Comparison of ENCODE assay signal across 9 mouse cellular contexts in genomic region chr11:60076790-60077189, GRCm38 (mm10). TPM values are rescaled to one million over a fixed set of nuclear protein-coding genes. Genes with fewer than 3 reads are reported as not detected.
A peak's percentile ranks its signal among the peaks of the same experiment; 100 is the strongest.
DNase-seq lines count a peak whose midpoint lies in the region; ATAC-seq and TF ChIP-seq lines count a peak whose summit lies in the region.
"Had no signal": no experiment of that assay in that cellular context is flagged by ENCODE, and none has a peak within 500 bp of the region (broad histone marks: within the 10 kb centered on the region; RNA-seq: fewer than 3 reads in every experiment).

No protein-coding gene starts in this region.

- peak; percentile 54 to 97 (median 89); a peak in 5 of 6 replicates for TF ChIP-seq CTCF in MEL (IDR thresholded peaks at IDR 0.05 in 2 of 3, conservative IDR thresholded peaks at IDR 0.05 in 1 of 3; ENCODE audit: control insufficient read depth in 1 of 3, insufficient read depth in 1 of 3, low read depth in 2 of 3, low read length in 3 of 3, poor library complexity in 1 of 3, severe bottlenecking in 1 of 3)

- TF ChIP-seq EP300 in MEL (IDR thresholded peaks at IDR 0.05; ENCODE audit: low read depth in 1 of 2, low read length in 2 of 2): no peak

- ATAC-seq in intestine, embryonic 14.5 days (replicated peaks; ENCODE audit: low FRiP score, low TSS enrichment, low read depth): 0 out of 2 replicates have a peak, but pooled peaks have one; percentile 50
- no peak; the same call in 1 of the 2 replicates for ATAC-seq in intestine, embryonic 16.5 days
- peak; percentile 78 for ATAC-seq in megakaryocyte, adult 5-6 weeks (ENCODE audit: poor library complexity, severe bottlenecking)

- H3K9me3 ChIP-seq in intestine, embryonic 14.5 days (ENCODE audit: control insufficient read depth, low read length): no peaks in the 10 kb centered on the region
- H3K9me3 ChIP-seq in intestine, embryonic 16.5 days (ENCODE audit: control insufficient read depth, low read length): no peaks in the 10 kb centered on the region
- H3K9me3 ChIP-seq in MEL (replicated peaks; ENCODE audit: insufficient read depth, low read length): no peaks in the 10 kb centered on the region
- H3K9me3 ChIP-seq: embryonic facial prominence, embryonic 15.5 days had no signal

- no peak overlapping the region for H3K9ac ChIP-seq in intestine, embryonic 14.5 days (ENCODE audit: low read length)
- H3K9ac ChIP-seq in intestine, embryonic 16.5 days (ENCODE audit: low read depth, low read length): no peak overlapping the region
- no peak overlapping the region for H3K9ac ChIP-seq in MEL (ENCODE audit: control insufficient read depth, low read depth, low read length, poor library complexity, severe bottlenecking)
- H3K9ac ChIP-seq: embryonic facial prominence, embryonic 15.5 days had no signal

- peak; percentile 96 for TF ChIP-seq RAD21 in MEL (IDR thresholded peaks at IDR 0.05; ENCODE audit: low read depth, low read length)

- H3K27ac ChIP-seq in intestine, embryonic 14.5 days (ENCODE audit: low read depth): no peak overlapping the region
- no peak overlapping the region for H3K27ac ChIP-seq in intestine, embryonic 16.5 days (ENCODE audit: low read length)
- H3K27ac ChIP-seq in MEL (ENCODE audit: control insufficient read depth, low read depth, low read length): no peak overlapping the region
- H3K27ac ChIP-seq: embryonic facial prominence, embryonic 15.5 days had no signal

- no peaks in the 10 kb centered on the region for H3K79me2 ChIP-seq in MEL (ENCODE audit: control insufficient read depth, insufficient read depth, low read length, poor library complexity)

- peak; percentile 63 for DNase-seq in intestine, embryonic 14.5 days (ENCODE audit: low spot score)
- DNase-seq in MEL (ENCODE audit: low read depth, low spot score): peak; percentile 91
- DNase-seq in cerebellum, adult 11-12 months: peak; percentile 64
- peak; percentile 28 to 37 for DNase-seq in gastrocnemius, adult 8-10 months (ENCODE audit: low spot score in 2 of 2)
- DNase-seq in layer of hippocampus, adult 8-10 months (ENCODE audit: low spot score in 2 of 2): peak; percentile 38 to 80
- peak; percentile 58 to 66 for DNase-seq in spleen, postnatal 36 days (ENCODE audit: low spot score in 2 of 2)

- TF ChIP-seq POLR2A in MEL (IDR thresholded peaks at IDR 0.05; ENCODE audit: control insufficient read depth in 1 of 2, insufficient read depth in 1 of 2, low read depth in 1 of 2, low read length in 2 of 2, poor library complexity in 1 of 2): no peak

- no peaks in the 10 kb centered on the region for H3K36me3 ChIP-seq in intestine, embryonic 14.5 days (ENCODE audit: control insufficient read depth, insufficient read depth, low read length)
- H3K36me3 ChIP-seq in intestine, embryonic 16.5 days (ENCODE audit: control insufficient read depth, insufficient read depth, low read length): no peaks in the 10 kb centered on the region
- H3K36me3 ChIP-seq in MEL (ENCODE audit: control insufficient read depth in 1 of 2, insufficient read depth in 2 of 2, low read length in 2 of 2): no peaks in the 10 kb centered on the region
- H3K36me3 ChIP-seq: embryonic facial prominence, embryonic 15.5 days had no signal

- H3K27me3 ChIP-seq in intestine, embryonic 14.5 days (replicated peaks; ENCODE audit: control insufficient read depth, insufficient read depth, low read length): no peaks in the 10 kb centered on the region
- H3K27me3 ChIP-seq in intestine, embryonic 16.5 days (replicated peaks; ENCODE audit: control insufficient read depth, insufficient read depth, low read length): no peaks in the 10 kb centered on the region
- H3K27me3 ChIP-seq in MEL (ENCODE audit: control insufficient read depth in 1 of 2, insufficient read depth in 2 of 2, low read length in 2 of 2): 0 out of 4 replicates have a peak, but pooled peaks cover 0 to under 1% of the 10 kb centered on the region in 2 experiments
- H3K27me3 ChIP-seq: embryonic facial prominence, embryonic 15.5 days had no signal

- H3K4me3 ChIP-seq in intestine, embryonic 14.5 days (ENCODE audit: low read depth, low read length): no peak overlapping the region
- H3K4me3 ChIP-seq in intestine, embryonic 16.5 days (ENCODE audit: low read length): no peak overlapping the region
- H3K4me3 ChIP-seq in MEL (ENCODE audit: control insufficient read depth in 1 of 2, insufficient read depth in 1 of 2, low read depth in 2 of 2, low read length in 2 of 2): no peak overlapping the region
- H3K4me3 ChIP-seq: embryonic facial prominence, embryonic 15.5 days had no signal

- H3K4me1 ChIP-seq in intestine, embryonic 14.5 days (replicated peaks; ENCODE audit: control insufficient read depth, insufficient read depth, low read length): no peaks in the 10 kb centered on the region
- no peaks in the 10 kb centered on the region for H3K4me1 ChIP-seq in intestine, embryonic 16.5 days (ENCODE audit: control insufficient read depth, insufficient read depth, low read length)
- H3K4me1 ChIP-seq in MEL (ENCODE audit: control insufficient read depth in 1 of 2, insufficient read depth in 2 of 2, low read length in 2 of 2): no peaks in the 10 kb centered on the region
- H3K4me1 ChIP-seq: embryonic facial prominence, embryonic 15.5 days had no signal

- 18% methylated on average over 4 of the region's 4 CpGs for WGBS in intestine, embryonic 14.5 days
- WGBS in intestine, embryonic 16.5 days: 19% methylated on average over 4 of the region's 4 CpGs

- no peak overlapping the region for H3K4me2 ChIP-seq in intestine, embryonic 14.5 days (ENCODE audit: low read length)
- H3K4me2 ChIP-seq in intestine, embryonic 16.5 days (ENCODE audit: low read depth, low read length): no peak overlapping the region
- H3K4me2 ChIP-seq: embryonic facial prominence, embryonic 15.5 days had no signal

TF ChIP-seq in MEL, 35 proteins besides CTCF, POLR2A, EP300 and RAD21:
- TF ChIP-seq TBP (IDR thresholded peaks at IDR 0.05; ENCODE audit: low read depth, low read length): no peak
- TF ChIP-seq ZC3H11A (IDR thresholded peaks at IDR 0.05; ENCODE audit: low read depth, low read length): peak; percentile 95
- TF ChIP-seq BHLHE40 (IDR thresholded peaks at IDR 0.05; ENCODE audit: borderline replicate concordance, low read depth, low read length): 0 out of 2 replicates have a peak, but pooled peaks have one; percentile 15
- TF ChIP-seq MYB (IDR thresholded peaks at IDR 0.05; ENCODE audit: low read depth, low read length): no peak
- TF ChIP-seq HCFC1 (IDR thresholded peaks at IDR 0.05; ENCODE audit: low read depth, low read length): no peak
- TF ChIP-seq KAT2A (conservative IDR thresholded peaks at IDR 0.05; ENCODE audit: low read depth, low read length): no peak
- TF ChIP-seq SIN3A (IDR thresholded peaks at IDR 0.05; ENCODE audit: low read length): peak; percentile 64; the same call in 1 of the 2 replicates
- no peak for TF ChIP-seq GATA1 (IDR thresholded peaks at IDR 0.05; ENCODE audit: low read depth, low read length)
- TF ChIP-seq SMC3 (IDR thresholded peaks at IDR 0.05; ENCODE audit: low read depth, low read length): peak; percentile 94
- peak; percentile 66 for TF ChIP-seq USF1 (IDR thresholded peaks at IDR 0.05; ENCODE audit: low read depth, low read length)
- peak; percentile 17; the same call in 1 of the 2 replicates for TF ChIP-seq JUND (IDR thresholded peaks at IDR 0.05; ENCODE audit: low read depth, low read length)

RNA-seq across cellular contexts. Expression of gene Rai1, which starts 28.0 kb away (rescaled TPM):
- polyA plus RNA-seq in intestine, embryonic 14.5 days (2014; fragmentation: Nextera tagmentation; extraction: Ambion mirVana): 28.2 and 31.2 TPM in 2 replicates
- 12.4 and 12.5 TPM in 2 replicates for polyA plus RNA-seq in intestine, embryonic 16.5 days (2015; fragmentation: Nextera tagmentation; extraction: Ambion mirVana)
- total RNA-seq in MEL (2012; rRNA removed): 25.0 and 26.3 TPM in 2 replicates
- 100 to 1,000 TPM in 1 of 2 experiments, 10 to 100 TPM in 1; 56.7 to 101 TPM for polyA plus RNA-seq in MEL (2012; ENCODE audit: insufficient read depth in 1 of 2, insufficient read length in 2 of 2, low read depth in 1 of 2, low replicate concordance in 2 of 2, missing spikeins in 1 of 2)
- 10 to 100 TPM; 18.0 to 25.7 (median 21.4) TPM for total RNA-seq in gastrocnemius, adult 8-10 months (2022)
- 10 to 100 TPM; 70.5 to 85.6 (median 78.1) TPM for total RNA-seq in layer of hippocampus, adult 8-10 months (2022)
- 13.9 and 14.2 TPM in 2 replicates for total RNA-seq in megakaryocyte, adult 5-6 weeks (2015)
- 7.8 TPM in 2 replicates for total RNA-seq in megakaryocyte, adult 5-6 weeks (2017)

RNA-seq across cellular contexts. Expression of gene Pemt, which starts 30.5 kb away (rescaled TPM):
- polyA plus RNA-seq in intestine, embryonic 14.5 days (2014; fragmentation: Nextera tagmentation; extraction: Ambion mirVana): 9.1 and 12.5 TPM in 2 replicates
- 6.7 and 8.7 TPM in 2 replicates for polyA plus RNA-seq in intestine, embryonic 16.5 days (2015; fragmentation: Nextera tagmentation; extraction: Ambion mirVana)
- total RNA-seq in MEL (2012; rRNA removed): 20.0 and 27.9 TPM in 2 replicates
- polyA plus RNA-seq in MEL (2012; ENCODE audit: insufficient read depth in 1 of 2, insufficient read length in 2 of 2, low read depth in 1 of 2, low replicate concordance in 2 of 2, missing spikeins in 1 of 2): 10 to 100 TPM in 1 of 2 experiments, not detected in 1; 26.1 TPM
- 1 to 10 TPM; 2.0 to 4.5 (median 3.7) TPM for total RNA-seq in gastrocnemius, adult 8-10 months (2022)
- 1 to 10 TPM; 3.0 to 7.8 (median 6.2) TPM for total RNA-seq in layer of hippocampus, adult 8-10 months (2022)
- total RNA-seq in megakaryocyte, adult 5-6 weeks (2015): 0.98 and 3.2 TPM in 2 replicates
- total RNA-seq in megakaryocyte, adult 5-6 weeks (2017): 0.92 and 2.2 TPM in 2 replicates

Comparison
In these comparisons a context has a peak if more than half of its experiments do, and no peak if none do; other contexts are left out.
1. DNase-seq: peak in every context shown above with its lines; median percentile 91 in MEL; 64 in cerebellum, adult 11-12 months; 63 in intestine, embryonic 14.5 days; 62 in spleen, postnatal 36 days; 59 in layer of hippocampus, adult 8-10 months; 32 in gastrocnemius, adult 8-10 months.